Mouse (Mus musculus) E14TG2a.4 (cell line): ENCODE measurements around the gene Ghitm.
A peak's percentile ranks its signal among the peaks of the same experiment; 100 is the strongest.

Source experiments
- H3K27me3 ChIP-seq: 2 replicates; pipeline ENCODE4 v1.6.1; 2014; ENCODE audit warnings: low read length, control low read depth; ENCODE audit not compliant: insufficient read depth
- H3K36me3 ChIP-seq: 2 replicates; pipeline ENCODE4 v1.6.1; 2014; ENCODE audit warnings: low read length, control low read depth; ENCODE audit not compliant: insufficient read depth
- H3K4me1 ChIP-seq: replicated peaks from 2 replicates; pipeline ENCODE4 v1.6.1; 2014; ENCODE audit warnings: low read depth, low read length, control low read depth
- H3K4me3 ChIP-seq: replicated peaks from 2 replicates; pipeline ENCODE4 v1.5.1; 2014; ENCODE audit warnings: mild to moderate bottlenecking, low read length
- H3K9me3 ChIP-seq: 2 replicates; pipeline ENCODE4 v1.6.1; 2014; ENCODE audit warnings: low read length, control low read depth
- CTCF ChIP-seq: conservative IDR thresholded peaks from 2 replicates; pipeline ENCODE4 v1.5.1; 2014; ENCODE audit warnings: low read length
- NANOG ChIP-seq: IDR thresholded peaks from 2 replicates; pipeline ENCODE4 v1.6.1; 2014; ENCODE audit warnings: borderline replicate concordance, low read length, mixed read lengths
- POU5F1 ChIP-seq: IDR thresholded peaks from 2 replicates; pipeline ENCODE4 v1.6.1; 2014; ENCODE audit warnings: low read length, borderline replicate concordance

The Ghitm gene

DNA sequence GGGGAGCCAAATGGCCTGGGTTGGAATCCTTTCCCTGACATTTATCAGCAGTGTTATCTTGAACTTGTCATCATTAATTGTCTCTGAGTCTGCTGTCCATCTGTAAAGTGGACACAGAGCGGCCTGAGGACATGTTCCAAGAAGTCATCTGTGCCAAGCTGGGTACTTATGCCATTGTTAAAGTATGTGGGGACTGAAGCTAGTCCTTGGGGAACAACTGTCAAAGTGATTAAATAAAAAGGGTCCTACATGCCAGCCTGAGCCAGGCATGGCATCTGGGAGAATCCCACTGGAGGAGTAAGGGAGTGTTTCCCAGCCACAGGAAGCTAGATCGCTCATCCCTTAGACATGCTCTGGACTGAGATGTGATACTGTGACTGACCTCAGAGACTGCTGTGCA, 24.6 kb downstream of the Ghitm start:
- no peaks in the 10 kb centered on the region for H3K4me1 ChIP-seq
- TF ChIP-seq CTCF (no peak), NANOG (no peak), POU5F1 (no peak)
- no peaks in the 10 kb centered on the region for H3K9me3 ChIP-seq
- no peaks in the 10 kb centered on the region for H3K36me3 ChIP-seq
- no peaks in the 10 kb centered on the region for H3K27me3 ChIP-seq
- no peak overlapping the region for H3K4me3 ChIP-seq

DNA sequence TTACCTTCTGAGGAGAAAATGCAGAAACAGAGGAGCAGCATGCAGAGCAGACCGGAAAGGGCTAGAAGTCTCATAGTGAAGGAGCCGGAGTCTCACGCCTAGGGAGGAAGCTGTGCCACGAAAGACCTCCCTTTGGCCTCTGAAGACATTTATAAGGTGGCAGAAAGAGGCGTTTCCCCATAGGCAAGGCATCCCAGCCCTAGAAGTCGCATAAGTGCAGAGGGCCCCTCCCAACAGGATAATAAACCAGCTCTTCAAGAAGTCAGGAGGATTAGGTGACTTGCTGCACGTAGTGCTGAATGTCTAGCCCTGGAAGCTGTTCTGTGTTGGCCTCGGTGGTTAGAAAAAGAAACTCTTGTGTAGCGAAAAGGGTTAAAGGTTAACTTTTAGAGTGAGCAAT, 25.1 kb downstream of the Ghitm start:
- Histone ChIP-seq H3K27me3 (no peaks in the 10 kb centered on the region), H3K4me3 (no peak overlapping the region), H3K36me3 (no peaks in the 10 kb centered on the region), H3K9me3 (no peaks in the 10 kb centered on the region), H3K4me1 (no peaks in the 10 kb centered on the region)
- TF ChIP-seq POU5F1: no peak
- no peak for TF ChIP-seq NANOG
- no peak for TF ChIP-seq CTCF

DNA sequence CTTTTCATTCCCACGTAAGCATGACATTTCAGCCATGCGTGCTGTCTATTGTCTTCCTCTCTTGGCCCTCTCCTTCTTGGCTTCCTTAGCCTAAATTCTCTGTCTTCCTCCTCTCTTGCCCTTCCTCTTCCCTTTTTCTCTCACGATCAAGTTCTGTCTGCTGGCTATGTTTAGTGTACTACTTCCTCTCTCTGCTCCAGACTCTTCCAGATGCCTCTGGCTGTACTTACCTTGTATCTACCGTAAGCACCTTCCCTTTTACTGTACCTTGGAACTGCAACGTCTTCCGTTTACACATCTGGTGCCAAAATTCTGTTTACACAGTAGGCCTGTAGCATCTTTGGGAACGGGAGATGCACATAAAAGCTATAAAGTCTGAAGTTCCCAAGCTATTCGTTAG, 25.6 kb downstream of the Ghitm start:
- Histone ChIP-seq H3K36me3 (no peaks in the 10 kb centered on the region), H3K4me3 (no peak overlapping the region), H3K4me1 (no peaks in the 10 kb centered on the region), H3K27me3 (no peaks in the 10 kb centered on the region), H3K9me3 (no peaks in the 10 kb centered on the region)
- no peak for TF ChIP-seq NANOG
- TF ChIP-seq POU5F1: no peak
- no peak for TF ChIP-seq CTCF

DNA sequence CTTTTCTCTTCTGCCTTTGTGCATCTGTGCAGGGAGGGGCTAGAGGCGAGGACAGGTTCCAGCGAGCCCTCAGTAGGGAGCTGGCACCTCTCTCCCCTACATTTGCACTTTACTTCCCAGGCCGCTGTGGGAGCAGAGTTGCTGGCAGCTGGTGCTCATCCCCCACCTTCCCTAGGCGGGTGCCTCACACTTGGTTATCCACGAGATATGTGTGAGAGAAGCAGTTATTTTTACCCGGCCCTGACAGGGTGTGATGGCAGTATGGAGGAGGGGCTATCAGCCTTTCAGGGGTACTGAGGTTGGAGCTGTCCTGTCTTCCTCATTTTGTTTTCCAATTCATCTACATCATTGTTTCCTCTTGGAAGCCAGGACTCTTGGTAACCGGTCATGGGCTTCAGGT, 29.2 kb downstream of the Ghitm start:
- peaks cover 5% of the 10 kb centered on the region; the same call in 1 of the 2 replicates for H3K27me3 ChIP-seq
- no peaks in the 10 kb centered on the region for H3K9me3 ChIP-seq
- no peaks in the 10 kb centered on the region for H3K36me3 ChIP-seq
- no peak overlapping the region for H3K4me3 ChIP-seq
- no peaks in the 10 kb centered on the region for H3K4me1 ChIP-seq
- TF ChIP-seq NANOG (no peak), POU5F1 (no peak), CTCF (no peak)

DNA sequence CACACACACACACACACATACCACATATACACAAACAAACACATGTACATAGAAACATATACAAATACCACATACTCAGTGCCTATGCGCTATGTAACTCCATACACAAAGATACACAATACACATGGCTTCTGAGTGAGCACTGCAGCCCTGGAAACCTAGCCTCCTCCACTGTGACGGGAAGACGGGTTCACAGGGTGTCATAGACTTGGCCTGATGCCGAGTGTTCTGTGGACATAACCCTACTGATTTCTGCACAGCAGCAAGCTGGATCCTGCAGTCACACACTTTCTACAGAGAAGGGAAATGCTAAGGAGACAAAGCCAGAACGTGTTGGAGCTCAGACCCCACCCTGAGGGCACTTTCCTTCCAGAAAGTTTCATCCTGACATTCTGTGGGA, 30.3 kb downstream of the Ghitm start:
- Histone ChIP-seq H3K36me3 (no peaks in the 10 kb centered on the region), H3K27me3 (peaks cover 5% of the 10 kb centered on the region; the same call in 1 of the 2 replicates), H3K4me1 (no peaks in the 10 kb centered on the region), H3K4me3 (no peak overlapping the region), H3K9me3 (no peaks in the 10 kb centered on the region)
- no peak for TF ChIP-seq POU5F1
- no peak for TF ChIP-seq CTCF
- no peak for TF ChIP-seq NANOG

DNA sequence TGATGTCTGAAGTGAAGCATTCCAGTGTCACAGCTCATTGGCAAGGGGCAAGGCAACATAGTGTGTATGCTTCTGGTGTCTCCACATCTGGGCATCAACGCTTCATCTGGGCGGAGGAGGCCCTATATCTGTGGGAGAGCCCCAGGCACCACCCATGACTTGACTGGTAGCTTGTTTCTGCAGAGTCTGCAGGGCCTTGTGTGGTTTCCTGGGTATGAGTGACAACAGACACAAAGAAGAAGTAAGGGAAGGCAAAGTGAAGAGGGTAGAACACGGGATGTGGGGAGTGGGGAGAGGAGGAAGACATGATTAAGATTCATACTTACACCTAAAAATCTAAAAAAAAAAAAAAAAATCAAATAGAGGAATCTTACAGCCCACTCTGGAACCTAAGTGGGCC, 32.6 kb downstream of the Ghitm start:
- Histone ChIP-seq H3K36me3 (no peaks in the 10 kb centered on the region), H3K4me3 (no peak overlapping the region), H3K4me1 (peaks cover 18% of the 10 kb centered on the region), H3K27me3 (peaks cover 20% of the 10 kb centered on the region), H3K9me3 (no peaks in the 10 kb centered on the region)
- TF ChIP-seq CTCF (no peak), NANOG (no peak), POU5F1 (no peak)

DNA sequence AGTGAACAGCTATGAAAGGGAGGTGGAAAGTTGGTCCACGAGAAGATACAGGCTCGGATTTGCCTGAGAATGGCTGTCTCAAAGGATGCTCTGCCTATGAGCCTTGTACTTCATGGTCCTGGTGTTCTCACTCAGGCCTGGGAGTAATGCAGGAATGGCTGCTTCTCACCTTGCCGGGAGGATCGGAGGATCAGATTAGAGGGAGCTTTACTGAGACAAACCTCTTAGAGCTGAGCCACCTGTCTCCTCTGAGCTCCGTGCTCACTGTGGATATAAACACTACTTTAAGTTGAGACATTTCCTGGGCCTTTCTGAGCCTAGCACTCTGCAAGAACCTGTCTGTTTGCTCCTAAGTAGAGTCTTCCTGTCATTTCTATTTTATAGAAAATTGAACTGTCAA, 33.5 kb downstream of the Ghitm start:
- H3K27me3 ChIP-seq: peaks cover 28% of the 10 kb centered on the region
- H3K4me3 ChIP-seq: no peak overlapping the region
- peaks cover 26% of the 10 kb centered on the region for H3K4me1 ChIP-seq
- no peaks in the 10 kb centered on the region for H3K9me3 ChIP-seq
- no peaks in the 10 kb centered on the region for H3K36me3 ChIP-seq
- TF ChIP-seq POU5F1: no peak
- TF ChIP-seq CTCF: no peak
- TF ChIP-seq NANOG: no peak

DNA sequence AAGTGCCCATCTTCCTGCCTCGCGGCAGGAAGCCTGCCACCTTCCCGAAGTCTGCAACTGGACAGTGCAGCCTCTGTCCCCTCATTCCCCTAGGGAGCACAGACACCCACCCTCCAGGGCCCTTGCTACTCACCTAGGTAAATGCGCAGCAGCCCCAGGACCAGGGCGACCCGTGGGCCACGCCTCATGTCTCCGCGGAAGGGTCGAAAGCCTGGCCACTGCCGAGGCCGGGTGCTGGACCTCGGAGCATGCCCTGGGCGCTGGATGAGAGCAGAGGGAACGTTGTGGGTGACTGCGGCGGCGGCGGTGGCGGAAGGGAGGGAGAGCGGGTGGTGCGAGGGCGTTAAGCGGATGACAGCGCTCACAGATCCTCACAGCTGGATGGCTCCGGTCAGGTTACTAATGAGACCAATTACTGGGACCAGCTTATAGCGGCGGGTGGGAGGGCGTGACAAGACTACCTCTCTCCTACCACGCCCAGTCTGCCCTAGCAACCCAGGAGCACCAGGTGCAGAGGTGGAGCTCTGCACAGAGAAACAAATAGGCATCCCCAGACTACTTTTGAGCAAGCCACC, 37.0 kb downstream of the Ghitm start, which contains the start of gene Cdhr1:
Gene Cdhr1 (minus strand): TSS at position 392 of the 575 bp plus-strand sequence.
- TF ChIP-seq POU5F1 (no peak), CTCF (no peak), NANOG (no peak)
- 0 out of 2 replicates have a peak, but pooled peaks cover 8% of the 10 kb centered on the region for H3K36me3 ChIP-seq
- H3K9me3 ChIP-seq: no peaks in the 10 kb centered on the region
- H3K4me3 ChIP-seq: peak within 1 kb of the TSS; percentile 78
- H3K27me3 ChIP-seq: peaks cover 35% of the 10 kb centered on the region
- H3K4me1 ChIP-seq: peaks cover 55% of the 10 kb centered on the region

DNA sequence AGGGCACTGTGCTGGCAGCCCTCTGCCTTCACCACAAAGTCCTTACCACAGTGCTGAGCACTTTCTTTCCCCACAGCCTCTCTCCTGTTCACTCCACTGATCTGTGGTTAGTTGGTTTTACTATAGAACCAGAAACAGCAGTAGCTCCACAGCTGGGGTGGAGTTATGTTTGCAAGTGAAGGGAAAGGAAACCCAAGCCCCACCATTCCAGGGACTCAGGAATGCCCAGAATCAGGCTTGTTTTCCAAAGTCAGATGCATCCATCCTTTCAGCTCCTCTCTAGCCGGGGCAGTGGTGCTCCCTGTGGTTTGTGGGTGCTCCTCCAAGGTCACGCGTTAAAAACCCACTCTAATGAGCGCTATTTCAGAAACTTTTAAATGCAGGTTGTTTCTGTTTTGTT, 39.5 kb downstream of the Ghitm start:
- Histone ChIP-seq H3K4me1 (peaks cover 55% of the 10 kb centered on the region), H3K4me3 (peak overlapping the region; percentile 10; the same call in 1 of the 2 replicates), H3K36me3 (peaks cover 22% of the 10 kb centered on the region), H3K27me3 (peaks cover 30% of the 10 kb centered on the region), H3K9me3 (no peaks in the 10 kb centered on the region)
- TF ChIP-seq POU5F1 (no peak), NANOG (no peak), CTCF (no peak)

DNA sequence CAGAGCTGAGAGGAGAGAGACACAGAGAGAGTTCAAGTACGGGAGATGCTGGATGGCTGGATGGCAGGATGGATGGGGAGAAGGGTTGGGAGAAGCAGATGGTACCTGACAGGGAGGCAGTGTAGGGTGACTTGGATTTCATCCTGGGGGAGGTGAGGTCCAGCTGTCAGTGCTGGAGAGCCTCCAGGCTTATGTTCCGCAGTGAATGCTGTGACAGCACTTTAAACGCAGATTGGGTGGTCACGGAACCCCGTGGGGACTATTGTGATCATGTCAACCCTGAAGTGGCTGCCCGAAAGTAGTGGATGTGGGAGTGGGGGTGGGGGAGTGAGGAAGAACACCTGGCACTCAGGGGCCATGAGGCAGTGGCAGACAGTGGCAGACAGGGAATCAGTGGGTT, 40.6 kb downstream of the Ghitm start:
- TF ChIP-seq POU5F1 (no peak), NANOG (no peak), CTCF (no peak)
- H3K4me1 ChIP-seq: peaks cover 54% of the 10 kb centered on the region

More for the DNA sequence above, 40.6 kb downstream of the Ghitm start:
- Histone ChIP-seq H3K9me3 (no peaks in the 10 kb centered on the region), H3K27me3 (peaks cover 28% of the 10 kb centered on the region), H3K4me3 (no peak overlapping the region), H3K36me3 (peaks cover 34% of the 10 kb centered on the region)
